Mouse (Mus musculus): Measurements from ENCODE around the gene Chchd3.

Gene Chchd3

DNA sequence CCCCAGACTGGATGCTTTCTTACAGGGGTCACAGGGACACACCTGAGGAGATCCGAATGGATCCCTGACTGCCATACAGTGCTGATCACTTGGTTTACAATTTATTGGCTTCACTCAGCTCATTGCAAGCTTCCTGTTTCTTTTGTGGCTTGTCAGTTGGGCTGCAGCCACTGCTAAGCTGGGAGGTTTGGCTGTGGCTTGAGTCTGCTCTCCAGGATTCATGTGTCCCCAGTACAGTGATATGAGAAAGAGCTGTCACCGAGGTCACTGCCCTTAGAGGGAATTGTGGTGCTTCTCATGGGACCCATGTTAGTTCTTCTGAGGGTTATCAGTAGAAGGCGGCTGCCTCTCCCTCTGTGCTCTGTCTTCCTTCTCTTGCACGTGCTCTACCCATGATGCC is 277.0 kb downstream of the Chchd3 start:
- TF ChIP-seq CTCF (conservative IDR thresholded peaks at IDR 0.05; ENCODE audit: low read length) (no peak), NANOG (IDR thresholded peaks at IDR 0.05; ENCODE audit: borderline replicate concordance, low read length) (no peak), POU5F1 (IDR thresholded peaks at IDR 0.05; ENCODE audit: borderline replicate concordance, low read length) (no peak)
- H3K4me1 ChIP-seq (replicated peaks; ENCODE audit: low read depth, low read length): peaks cover 47% of the 10 kb centered on the region
- peaks cover 22% of the 10 kb centered on the region for H3K9me3 ChIP-seq (ENCODE audit: low read length)
- H3K36me3 ChIP-seq (ENCODE audit: insufficient read depth, low read length): no peaks in the 10 kb centered on the region
- H3K4me3 ChIP-seq (replicated peaks; ENCODE audit: low read length): no peak overlapping the region
- H3K27me3 ChIP-seq (ENCODE audit: insufficient read depth, low read length): peaks cover 8% of the 10 kb centered on the region; the same call in 1 of the 2 replicates

DNA sequence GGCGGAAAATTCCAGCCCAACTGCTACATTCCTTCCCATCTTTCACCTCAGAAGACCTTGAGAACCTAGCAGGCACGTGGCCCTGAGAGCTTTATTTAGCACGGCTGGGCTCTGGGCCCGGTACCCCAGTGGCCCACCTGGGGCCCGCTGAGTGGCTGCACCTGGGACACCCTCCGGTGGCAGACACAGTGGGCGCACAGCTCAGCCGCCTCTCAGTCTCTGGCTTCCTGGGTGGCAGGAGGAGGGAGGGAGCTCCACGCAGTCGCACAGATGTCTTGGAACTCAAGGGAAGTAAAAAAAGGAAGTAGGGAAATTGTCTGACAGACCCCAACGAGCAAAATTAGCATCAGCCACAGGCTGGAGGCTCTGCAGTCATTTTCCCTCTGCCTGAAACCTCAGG is 279.5 kb downstream of the Chchd3 start:
- Histone ChIP-seq H3K27me3 (ENCODE audit: insufficient read depth, low read length) (peaks cover 8% of the 10 kb centered on the region; the same call in 1 of the 2 replicates), H3K4me3 (replicated peaks; ENCODE audit: low read length) (peak overlapping the region; percentile 49), H3K4me1 (replicated peaks; ENCODE audit: low read depth, low read length) (peaks cover 29% of the 10 kb centered on the region), H3K36me3 (ENCODE audit: insufficient read depth, low read length) (no peaks in the 10 kb centered on the region), H3K9me3 (ENCODE audit: low read length) (peaks cover 22% of the 10 kb centered on the region)
- no peak for TF ChIP-seq CTCF (conservative IDR thresholded peaks at IDR 0.05; ENCODE audit: low read length)
- no peak for TF ChIP-seq NANOG (IDR thresholded peaks at IDR 0.05; ENCODE audit: borderline replicate concordance, low read length)
- no peak for TF ChIP-seq POU5F1 (IDR thresholded peaks at IDR 0.05; ENCODE audit: borderline replicate concordance, low read length)

DNA sequence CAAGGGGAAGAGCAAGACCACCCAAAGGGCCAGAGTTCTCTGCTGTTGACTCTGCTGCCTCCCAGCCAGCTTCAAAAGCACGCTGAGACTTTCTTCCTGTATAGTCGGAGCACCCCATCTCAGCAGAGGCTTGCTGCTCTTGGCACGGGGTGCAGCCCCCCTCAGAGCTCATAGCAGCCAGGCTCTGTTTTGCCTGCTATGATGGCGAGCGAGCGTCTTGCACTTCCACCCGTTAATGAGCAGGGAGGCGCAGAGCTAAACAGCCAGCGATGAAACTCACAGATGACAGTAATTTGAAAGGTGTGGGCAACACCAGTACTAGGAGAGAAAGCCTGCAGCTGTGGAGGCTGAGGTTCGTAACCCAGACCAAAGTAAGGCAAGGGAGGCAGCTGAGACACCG is 283.7 kb downstream of the Chchd3 start:
- peaks cover 13% of the 10 kb centered on the region for H3K27me3 ChIP-seq (ENCODE audit: insufficient read depth, low read length)
- H3K9me3 ChIP-seq (ENCODE audit: low read length): peaks cover 13% of the 10 kb centered on the region
- TF ChIP-seq CTCF (conservative IDR thresholded peaks at IDR 0.05; ENCODE audit: low read length): no peak
- TF ChIP-seq POU5F1 (IDR thresholded peaks at IDR 0.05; ENCODE audit: borderline replicate concordance, low read length): no peak
- no peak for TF ChIP-seq NANOG (IDR thresholded peaks at IDR 0.05; ENCODE audit: borderline replicate concordance, low read length)
- H3K36me3 ChIP-seq (ENCODE audit: insufficient read depth, low read length): no peaks in the 10 kb centered on the region
- peaks cover 17% of the 10 kb centered on the region for H3K4me1 ChIP-seq (replicated peaks; ENCODE audit: low read depth, low read length)
- no peak overlapping the region for H3K4me3 ChIP-seq (replicated peaks; ENCODE audit: low read length)

DNA sequence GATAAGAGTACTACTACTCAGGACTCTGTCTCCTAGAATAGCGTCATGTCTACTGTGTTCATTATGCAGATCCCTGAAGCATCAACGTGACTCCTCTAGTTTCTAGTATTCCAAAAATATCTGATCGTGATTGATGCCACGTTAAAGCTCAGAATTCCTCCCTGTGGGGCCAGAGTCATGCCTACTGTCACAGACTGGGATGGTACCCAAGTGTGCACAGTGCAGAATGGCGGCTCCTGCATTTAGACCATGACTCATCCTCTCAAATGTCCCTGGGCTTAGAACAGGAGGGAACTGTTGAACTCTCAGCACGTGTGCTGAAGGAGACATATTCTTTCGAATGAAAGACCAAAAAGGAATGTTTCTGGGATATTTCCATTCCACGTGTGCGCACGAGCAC is 305.5 kb downstream of the Chchd3 start:
- Histone ChIP-seq H3K9me3 (ENCODE audit: low read length) (peaks cover 5% of the 10 kb centered on the region), H3K4me1 (replicated peaks; ENCODE audit: low read depth, low read length) (no peaks in the 10 kb centered on the region), H3K27me3 (ENCODE audit: insufficient read depth, low read length) (no peaks in the 10 kb centered on the region), H3K36me3 (ENCODE audit: insufficient read depth, low read length) (no peaks in the 10 kb centered on the region), H3K4me3 (replicated peaks; ENCODE audit: low read length) (no peak overlapping the region)
- no peak for TF ChIP-seq CTCF (conservative IDR thresholded peaks at IDR 0.05; ENCODE audit: low read length)
- TF ChIP-seq POU5F1 (IDR thresholded peaks at IDR 0.05; ENCODE audit: borderline replicate concordance, low read length): no peak
- no peak for TF ChIP-seq NANOG (IDR thresholded peaks at IDR 0.05; ENCODE audit: borderline replicate concordance, low read length)

DNA sequence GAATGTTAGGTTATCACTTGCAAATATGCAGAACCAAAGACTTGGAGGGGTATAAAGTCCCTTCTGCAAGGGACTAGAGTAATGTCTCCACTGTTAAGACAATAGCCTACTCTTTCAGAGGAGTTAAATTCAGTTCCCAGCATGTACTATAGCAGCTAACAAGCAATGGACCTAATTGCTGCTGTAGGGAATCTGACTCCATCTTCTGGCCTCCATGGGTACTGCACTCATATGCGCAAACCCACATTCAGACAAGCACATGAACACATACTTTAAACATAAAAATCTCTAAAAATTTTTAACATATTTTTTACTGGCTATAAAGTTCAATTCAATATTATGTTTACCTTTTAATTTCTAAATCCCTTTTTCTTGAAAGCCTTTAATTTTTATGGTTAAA is 310.2 kb downstream of the Chchd3 start:
- no peaks in the 10 kb centered on the region for H3K36me3 ChIP-seq (ENCODE audit: insufficient read depth, low read length)
- TF ChIP-seq CTCF (conservative IDR thresholded peaks at IDR 0.05; ENCODE audit: low read length) (peak; percentile 64), NANOG (IDR thresholded peaks at IDR 0.05; ENCODE audit: borderline replicate concordance, low read length) (no peak), POU5F1 (IDR thresholded peaks at IDR 0.05; ENCODE audit: borderline replicate concordance, low read length) (no peak)
- no peak overlapping the region for H3K4me3 ChIP-seq (replicated peaks; ENCODE audit: low read length)
- no peaks in the 10 kb centered on the region for H3K4me1 ChIP-seq (replicated peaks; ENCODE audit: low read depth, low read length)
- peaks cover 5% of the 10 kb centered on the region for H3K9me3 ChIP-seq (ENCODE audit: low read length)
- no peaks in the 10 kb centered on the region for H3K27me3 ChIP-seq (ENCODE audit: insufficient read depth, low read length)

DNA sequence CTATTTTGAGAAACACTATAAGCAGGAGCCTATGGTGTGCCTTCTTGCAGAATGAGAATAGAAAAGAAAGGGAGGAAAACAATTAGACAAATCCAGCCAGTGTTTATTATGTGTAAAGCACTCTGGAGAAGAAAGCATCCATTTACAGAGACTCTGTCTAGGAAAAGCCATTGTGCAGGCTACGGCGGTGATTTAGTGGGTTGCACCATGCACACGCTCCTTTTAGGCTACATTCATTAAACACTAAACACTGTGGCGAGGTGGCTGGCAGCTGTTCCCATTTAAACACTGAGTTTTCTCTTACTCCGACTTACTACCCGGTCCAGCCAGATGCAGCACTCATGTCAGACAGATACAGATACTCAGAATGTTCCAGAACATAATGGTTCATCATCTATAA is 311.3 kb downstream of the Chchd3 start:
- TF ChIP-seq NANOG (IDR thresholded peaks at IDR 0.05; ENCODE audit: borderline replicate concordance, low read length): no peak
- TF ChIP-seq POU5F1 (IDR thresholded peaks at IDR 0.05; ENCODE audit: borderline replicate concordance, low read length): no peak
- TF ChIP-seq CTCF (conservative IDR thresholded peaks at IDR 0.05; ENCODE audit: low read length): no peak
- Histone ChIP-seq H3K4me1 (replicated peaks; ENCODE audit: low read depth, low read length) (no peaks in the 10 kb centered on the region), H3K4me3 (replicated peaks; ENCODE audit: low read length) (no peak overlapping the region), H3K9me3 (ENCODE audit: low read length) (peaks cover 5% of the 10 kb centered on the region), H3K27me3 (ENCODE audit: insufficient read depth, low read length) (no peaks in the 10 kb centered on the region), H3K36me3 (ENCODE audit: insufficient read depth, low read length) (no peaks in the 10 kb centered on the region)

DNA sequence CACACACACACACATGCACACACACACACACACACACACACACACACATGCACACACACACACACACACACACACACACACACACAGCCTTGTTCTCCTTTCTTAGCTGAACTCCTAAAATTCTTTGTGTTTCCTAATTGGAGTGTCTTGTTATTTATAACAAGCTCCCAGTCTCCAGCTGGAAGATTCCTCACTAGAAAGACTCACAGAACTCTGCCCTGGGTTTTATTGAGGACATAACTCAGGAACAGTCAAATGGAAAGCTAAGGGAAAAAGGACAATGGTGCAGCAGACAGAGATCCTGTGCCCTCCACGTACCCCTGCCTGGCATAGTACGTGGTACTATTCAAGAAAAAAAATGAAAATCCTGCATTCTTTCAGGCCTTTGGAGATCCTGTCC is 312.7 kb downstream of the Chchd3 start:
- Histone ChIP-seq H3K9me3 (ENCODE audit: low read length) (peaks cover 5% of the 10 kb centered on the region), H3K27me3 (ENCODE audit: insufficient read depth, low read length) (no peaks in the 10 kb centered on the region), H3K36me3 (ENCODE audit: insufficient read depth, low read length) (no peaks in the 10 kb centered on the region), H3K4me1 (replicated peaks; ENCODE audit: low read depth, low read length) (no peaks in the 10 kb centered on the region), H3K4me3 (replicated peaks; ENCODE audit: low read length) (no peak overlapping the region)
- no peak for TF ChIP-seq CTCF (conservative IDR thresholded peaks at IDR 0.05; ENCODE audit: low read length)
- TF ChIP-seq NANOG (IDR thresholded peaks at IDR 0.05; ENCODE audit: borderline replicate concordance, low read length): no peak
- TF ChIP-seq POU5F1 (IDR thresholded peaks at IDR 0.05; ENCODE audit: borderline replicate concordance, low read length): no peak
